Mouse (Mus musculus): Measurements from ENCODE around the gene Tpi1. TPM values are rescaled to one million over a fixed set of nuclear protein-coding genes. Genes with fewer than 3 reads are reported as not detected.

Gene Tpi1
- polyA plus RNA-seq, 1 experiment from 2014 or later = 481 TPM

DNA sequence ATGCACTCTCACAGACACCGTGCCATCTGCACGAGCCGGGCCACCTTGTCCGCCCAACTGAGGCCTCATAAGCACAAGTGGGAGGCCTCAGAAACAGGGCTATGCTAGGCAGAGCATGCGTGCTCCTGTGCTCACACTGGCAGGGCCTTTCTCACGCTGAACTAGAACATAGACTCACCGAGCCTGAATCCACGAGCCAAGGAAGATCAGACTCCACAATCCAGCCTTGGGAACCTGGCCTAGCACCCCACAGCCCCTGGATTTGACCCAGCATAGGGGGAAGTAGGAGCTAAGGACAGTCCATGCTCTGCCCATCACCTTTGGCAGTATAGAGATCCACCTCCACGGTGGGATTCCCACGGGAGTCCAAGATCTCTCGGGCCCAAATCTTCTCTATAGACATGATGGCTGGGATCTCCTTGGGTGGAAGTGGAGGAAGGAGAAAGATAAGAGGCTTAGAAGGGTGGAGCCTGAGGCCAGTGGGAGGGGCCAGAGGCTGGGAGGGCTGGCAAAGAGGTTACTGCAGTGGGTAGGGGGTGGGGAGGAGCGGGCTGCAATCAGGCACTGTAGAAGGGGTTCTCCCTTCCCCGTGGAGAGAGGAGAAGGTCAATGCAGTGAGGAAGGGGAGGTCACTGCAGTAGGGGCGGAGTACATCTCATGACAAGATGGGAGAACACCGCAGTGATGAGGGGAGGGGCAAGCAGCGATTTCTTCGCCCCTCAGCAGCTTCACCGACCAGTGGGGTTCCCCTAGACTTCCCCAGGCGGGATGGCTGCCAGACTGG, 46.0 kb downstream of the Tpi1 start:
- H3K27me3 ChIP-seq (replicated peaks) = no peaks in the 10 kb centered on the region; the same call in none of the 2 replicates
- H3K36me3 ChIP-seq = peaks cover 3% of the 10 kb centered on the region; the same call in 1 of the 2 replicates
- H3K9me3 ChIP-seq (replicated peaks) = no peaks in the 10 kb centered on the region
- H3K4me1 ChIP-seq = peaks cover 32% of the 10 kb centered on the region
- ATAC-seq (ENCODE audit: low FRiP score) = peak; percentile 61
- H3K4me3 ChIP-seq (replicated peaks) = peak overlapping the region; percentile 63
- WGBS = 26% methylated on average over 19 of the region's 19 CpGs
- H3K27ac ChIP-seq (replicated peaks) = peak overlapping the region; percentile 84
- H3K4me2 ChIP-seq = peak overlapping the region; percentile 80
- H3K9ac ChIP-seq (replicated peaks) = peak overlapping the region; percentile 77

DNA sequence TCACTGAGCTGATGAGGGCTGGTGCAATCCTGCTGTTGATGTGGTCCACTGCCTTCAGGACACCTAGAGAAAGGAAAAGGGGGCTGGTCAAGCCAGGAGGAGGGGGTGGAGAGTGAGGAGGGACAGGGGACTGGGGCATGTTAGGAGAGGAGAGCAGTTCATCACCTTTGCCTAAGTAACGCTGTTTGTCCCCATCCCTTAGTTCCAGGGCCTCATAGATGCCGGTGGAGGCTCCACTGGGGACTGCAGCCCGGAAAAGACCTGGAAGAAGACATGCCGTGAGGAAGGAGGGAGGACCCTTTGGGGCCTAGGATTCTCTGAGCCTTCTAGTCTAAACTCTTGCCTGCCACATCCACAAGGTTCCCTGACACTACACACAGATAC, 46.6 kb downstream of the Tpi1 start:
- Histone ChIP-seq H3K27me3 (replicated peaks) (no peaks in the 10 kb centered on the region; the same call in none of the 2 replicates), H3K4me2 (peak overlapping the region; percentile 80), H3K27ac (replicated peaks) (peak overlapping the region; percentile 84; the same call in 1 of the 2 replicates), H3K9ac (replicated peaks) (peak overlapping the region; percentile 77; the same call in 1 of the 2 replicates), H3K36me3 (peaks cover 8% of the 10 kb centered on the region; the same call in 1 of the 2 replicates), H3K9me3 (replicated peaks) (no peaks in the 10 kb centered on the region), H3K4me1 (peaks cover 32% of the 10 kb centered on the region), H3K4me3 (replicated peaks) (no peak overlapping the region; the same call in 1 of the 2 replicates)
- 27% methylated on average over 4 of the region's 4 CpGs for WGBS
- ATAC-seq (ENCODE audit: low FRiP score) = no peak

DNA sequence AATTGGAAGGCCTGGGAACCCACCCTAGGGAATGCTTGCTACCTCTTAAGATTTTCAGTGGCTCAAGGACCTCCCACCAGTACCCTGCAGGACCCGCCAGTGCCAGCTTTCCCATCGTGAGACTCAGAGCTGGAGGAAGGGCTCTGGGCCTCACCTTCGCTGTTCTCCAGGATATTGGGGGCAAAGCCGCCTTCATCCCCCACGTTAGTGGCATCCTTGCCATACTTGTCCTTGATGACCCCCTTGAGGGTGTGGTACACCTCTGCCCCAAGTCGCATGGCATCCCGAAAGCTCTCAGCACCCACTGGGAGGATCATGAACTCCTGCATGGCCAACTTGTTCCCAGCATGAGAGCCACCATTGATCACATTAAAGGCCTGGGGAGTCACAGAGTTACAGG, 48.1 kb downstream of the Tpi1 start:
- no peak for ATAC-seq (ENCODE audit: low FRiP score)
- H3K4me3 ChIP-seq (replicated peaks) = no peak overlapping the region
- WGBS = 81% methylated on average over 7 of the region's 7 CpGs
- no peak overlapping the region for H3K9ac ChIP-seq (replicated peaks)
- H3K4me2 ChIP-seq = no peak overlapping the region
- H3K27me3 ChIP-seq (replicated peaks) = no peaks in the 10 kb centered on the region; the same call in none of the 2 replicates
- H3K36me3 ChIP-seq = peaks cover 17% of the 10 kb centered on the region; the same call in 1 of the 2 replicates
- H3K9me3 ChIP-seq (replicated peaks) = no peaks in the 10 kb centered on the region
- peaks cover 32% of the 10 kb centered on the region for H3K4me1 ChIP-seq
- no peak overlapping the region for H3K27ac ChIP-seq (replicated peaks)

Other genes with a start within 250 kb of the Tpi1 start
- gene C1rb, start 244.0 kb downstream of the Tpi1 start, polyA plus RNA-seq (2015; fragmentation: Nextera tagmentation; extraction: Ambion mirVana) = not detected in 2 replicates
- gene C1s2, start 178.2 kb downstream of the Tpi1 start, polyA plus RNA-seq (2015; fragmentation: Nextera tagmentation; extraction: Ambion mirVana) = 0.20 TPM in 1 of 2 replicates, not detected in the other
- 47.2 and 56.6 TPM in 2 replicates for gene Lpcat3, start 151.3 kb downstream of the Tpi1 start, polyA plus RNA-seq (2015; fragmentation: Nextera tagmentation; extraction: Ambion mirVana)
- 99.9 and 132 TPM in 2 replicates for gene Emg1, start 102.1 kb downstream of the Tpi1 start, polyA plus RNA-seq (2015; fragmentation: Nextera tagmentation; extraction: Ambion mirVana)
- gene Phb2, start 102.0 kb downstream of the Tpi1 start, polyA plus RNA-seq (2015; fragmentation: Nextera tagmentation; extraction: Ambion mirVana) = 267 and 291 TPM in 2 replicates
- gene Ptpn6, start 75.6 kb downstream of the Tpi1 start, polyA plus RNA-seq (2015; fragmentation: Nextera tagmentation; extraction: Ambion mirVana) = 4.8 and 24.7 TPM in 2 replicates
- 572 and 623 TPM in 2 replicates for gene Grcc10, start 72.9 kb downstream of the Tpi1 start, polyA plus RNA-seq (2015; fragmentation: Nextera tagmentation; extraction: Ambion mirVana)
- 0.17 TPM in 1 of 2 replicates, not detected in the other for gene Gm45234, start 58.3 kb downstream of the Tpi1 start, polyA plus RNA-seq (2015; fragmentation: Nextera tagmentation; extraction: Ambion mirVana)
- 23.1 and 24.0 TPM in 2 replicates for gene Atn1, start 57.8 kb downstream of the Tpi1 start, polyA plus RNA-seq (2015; fragmentation: Nextera tagmentation; extraction: Ambion mirVana)
- gene Eno2, start 44.6 kb downstream of the Tpi1 start, polyA plus RNA-seq (2015; fragmentation: Nextera tagmentation; extraction: Ambion mirVana) = 197 and 226 TPM in 2 replicates
- 1.5 and 1.7 TPM in 2 replicates for gene Lrrc23, start 34.6 kb downstream of the Tpi1 start, polyA plus RNA-seq (2015; fragmentation: Nextera tagmentation; extraction: Ambion mirVana)
- 7.9 and 9.2 TPM in 2 replicates for gene Spsb2, start 5.6 kb downstream of the Tpi1 start, polyA plus RNA-seq (2015; fragmentation: Nextera tagmentation; extraction: Ambion mirVana)
- gene Usp5, start 15.2 kb upstream of the Tpi1 start, polyA plus RNA-seq (2015; fragmentation: Nextera tagmentation; extraction: Ambion mirVana) = 190 and 199 TPM in 2 replicates
- gene Cdca3, start 15.3 kb upstream of the Tpi1 start, polyA plus RNA-seq (2015; fragmentation: Nextera tagmentation; extraction: Ambion mirVana) = 23.7 and 52.8 TPM in 2 replicates
- 0.69 and 0.70 TPM in 2 replicates for gene Gnb3, start 26.0 kb upstream of the Tpi1 start, polyA plus RNA-seq (2015; fragmentation: Nextera tagmentation; extraction: Ambion mirVana)
- gene P3h3, start 43.5 kb upstream of the Tpi1 start, polyA plus RNA-seq (2015; fragmentation: Nextera tagmentation; extraction: Ambion mirVana) = 22.2 and 24.0 TPM in 2 replicates
- 28.9 and 33.8 TPM in 2 replicates for gene Gpr162, start 49.7 kb upstream of the Tpi1 start, polyA plus RNA-seq (2015; fragmentation: Nextera tagmentation; extraction: Ambion mirVana)
- 0.17 and 0.61 TPM in 2 replicates for gene Cd4, start 73.9 kb upstream of the Tpi1 start, polyA plus RNA-seq (2015; fragmentation: Nextera tagmentation; extraction: Ambion mirVana)
- gene Lag3, start 97.4 kb upstream of the Tpi1 start, polyA plus RNA-seq (2015; fragmentation: Nextera tagmentation; extraction: Ambion mirVana) = 3.2 and 3.5 TPM in 2 replicates
- 637 and 745 TPM in 2 replicates for gene Ptms, start 105.8 kb upstream of the Tpi1 start, polyA plus RNA-seq (2015; fragmentation: Nextera tagmentation; extraction: Ambion mirVana)
- gene Mlf2, start 117.1 kb upstream of the Tpi1 start, polyA plus RNA-seq (2015; fragmentation: Nextera tagmentation; extraction: Ambion mirVana) = 543 and 603 TPM in 2 replicates
- gene Cops7a, start 151.2 kb upstream of the Tpi1 start, polyA plus RNA-seq (2015; fragmentation: Nextera tagmentation; extraction: Ambion mirVana) = 95.4 and 112 TPM in 2 replicates
- 59.4 and 72.4 TPM in 2 replicates for gene Pianp, start 182.4 kb upstream of the Tpi1 start, polyA plus RNA-seq (2015; fragmentation: Nextera tagmentation; extraction: Ambion mirVana)
- gene Zfp384, start 194.8 kb upstream of the Tpi1 start, polyA plus RNA-seq (2015; fragmentation: Nextera tagmentation; extraction: Ambion mirVana) = 18.5 and 19.5 TPM in 2 replicates
- gene Ing4, start 225.5 kb upstream of the Tpi1 start, polyA plus RNA-seq (2015; fragmentation: Nextera tagmentation; extraction: Ambion mirVana) = 129 and 133 TPM in 2 replicates
- 17.3 and 21.5 TPM in 2 replicates for gene Acrbp, start 235.4 kb upstream of the Tpi1 start, polyA plus RNA-seq (2015; fragmentation: Nextera tagmentation; extraction: Ambion mirVana)